Mouse (Mus musculus): ENCODE measurements around the gene Pmel. TPM values are rescaled to one million over a fixed set of nuclear protein-coding genes. Genes with fewer than 3 reads are reported as not detected.
A peak's percentile ranks its signal among the peaks of the same experiment; 100 is the strongest.

Pmel gene
- 0.75 and 0.89 TPM in 2 replicates for polyA plus RNA-seq (2016; fragmentation: Nextera tagmentation; extraction: Ambion mirVana)

- peaks cover 31% of the 10 kb centered on the region for H3K4me1 ChIP-seq
- no peaks in the 10 kb centered on the region for H3K27me3 ChIP-seq (ENCODE audit: insufficient read depth, poor library complexity, severe bottlenecking)
- H3K4me3 ChIP-seq: peak within 1 kb of the TSS; percentile 82
- peak within 1 kb of the TSS; percentile 95 for H3K27ac ChIP-seq
- DNase-seq (ENCODE audit: low spot score): no peak
- 26% methylated on average over 4 of the region's 4 CpGs for WGBS
- H3K9me3 ChIP-seq: no peaks in the 10 kb centered on the region
- peaks cover 42% of the 10 kb centered on the region for H3K36me3 ChIP-seq
These were observed at the start of gene Pmel for GRCm38 (mm10) chr10:128703895-128704294. Pmel (plus strand) TSS chr10:128704195.

- Histone ChIP-seq H3K4me3 (no peak overlapping the region), H3K27me3 (ENCODE audit: insufficient read depth, poor library complexity, severe bottlenecking) (no peaks in the 10 kb centered on the region), H3K9me3 (no peaks in the 10 kb centered on the region), H3K36me3 (no peaks in the 10 kb centered on the region), H3K27ac (no peak overlapping the region), H3K4me1 (peaks cover 10% of the 10 kb centered on the region)
- 36% methylated on average over 3 of the region's 3 CpGs for WGBS
- no peak for DNase-seq (ENCODE audit: low spot score)
These were observed 48.7 kb upstream of the Pmel start for GRCm38 (mm10) chr10:128655254-128655653.

- DNase-seq (ENCODE audit: low spot score): no peak
- Histone ChIP-seq H3K4me3 (no peak overlapping the region), H3K4me1 (peaks cover 10% of the 10 kb centered on the region), H3K36me3 (no peaks in the 10 kb centered on the region), H3K27me3 (ENCODE audit: insufficient read depth, poor library complexity, severe bottlenecking) (no peaks in the 10 kb centered on the region), H3K9me3 (no peaks in the 10 kb centered on the region), H3K27ac (no peak overlapping the region)
- 76% methylated on average over 1 of the region's 1 CpGs for WGBS
These were observed 47.3 kb upstream of the Pmel start for GRCm38 (mm10) chr10:128656731-128657130.

- H3K27ac ChIP-seq: no peak overlapping the region
- H3K4me3 ChIP-seq: no peak overlapping the region
- no peaks in the 10 kb centered on the region for H3K9me3 ChIP-seq
- H3K36me3 ChIP-seq: no peaks in the 10 kb centered on the region
- H3K27me3 ChIP-seq (ENCODE audit: insufficient read depth, poor library complexity, severe bottlenecking): no peaks in the 10 kb centered on the region
- H3K4me1 ChIP-seq: peaks cover 10% of the 10 kb centered on the region
- no peak for DNase-seq (ENCODE audit: low spot score)
- 54% methylated on average over 9 of the region's 9 CpGs for WGBS
These were observed 46.2 kb upstream of the Pmel start for GRCm38 (mm10) chr10:128657844-128658243.

- no peaks in the 10 kb centered on the region for H3K27me3 ChIP-seq (ENCODE audit: insufficient read depth, poor library complexity, severe bottlenecking)
- no peaks in the 10 kb centered on the region for H3K36me3 ChIP-seq
- 0 out of 2 replicates have a peak overlapping the region, but pooled peaks have one; percentile 23 for H3K27ac ChIP-seq
- WGBS: 32% methylated on average over 9 of the region's 9 CpGs
- no peak overlapping the region; the same call in 1 of the 2 replicates for H3K4me3 ChIP-seq
- H3K4me1 ChIP-seq: peaks cover 10% of the 10 kb centered on the region
- H3K9me3 ChIP-seq: no peaks in the 10 kb centered on the region
- DNase-seq (ENCODE audit: low spot score): no peak
These were observed 44.5 kb upstream of the Pmel start for GRCm38 (mm10) chr10:128659490-128659889.

- no peak for DNase-seq (ENCODE audit: low spot score)
- H3K27ac ChIP-seq: no peak overlapping the region
- H3K4me3 ChIP-seq: no peak overlapping the region
- no peaks in the 10 kb centered on the region for H3K27me3 ChIP-seq (ENCODE audit: insufficient read depth, poor library complexity, severe bottlenecking)
- no peaks in the 10 kb centered on the region for H3K36me3 ChIP-seq
- no peaks in the 10 kb centered on the region for H3K9me3 ChIP-seq
- H3K4me1 ChIP-seq: 0 out of 2 replicates have a peak, but pooled peaks cover 6% of the 10 kb centered on the region
These were observed 41.5 kb upstream of the Pmel start for GRCm38 (mm10) chr10:128662465-128662864.

- Histone ChIP-seq H3K4me1 (peaks cover 9% of the 10 kb centered on the region), H3K27me3 (ENCODE audit: insufficient read depth, poor library complexity, severe bottlenecking) (no peaks in the 10 kb centered on the region), H3K27ac (no peak overlapping the region), H3K4me3 (no peak overlapping the region), H3K9me3 (no peaks in the 10 kb centered on the region), H3K36me3 (no peaks in the 10 kb centered on the region)
- 49% methylated on average over 5 of the region's 5 CpGs for WGBS
- no peak for DNase-seq (ENCODE audit: low spot score)
These were observed 40.4 kb upstream of the Pmel start for GRCm38 (mm10) chr10:128663441-128664220.

GRCm38 (mm10) chr10:128664808-128665207 lies 39.2 kb upstream of the Pmel start:
- 71% methylated on average over 3 of the region's 3 CpGs for WGBS
- Histone ChIP-seq H3K4me3 (no peak overlapping the region), H3K27ac (no peak overlapping the region), H3K9me3 (no peaks in the 10 kb centered on the region), H3K4me1 (peaks cover 8% of the 10 kb centered on the region), H3K36me3 (no peaks in the 10 kb centered on the region), H3K27me3 (ENCODE audit: insufficient read depth, poor library complexity, severe bottlenecking) (no peaks in the 10 kb centered on the region)
- no peak for DNase-seq (ENCODE audit: low spot score)

- Histone ChIP-seq H3K36me3 (no peaks in the 10 kb centered on the region), H3K9me3 (no peaks in the 10 kb centered on the region), H3K4me3 (no peak overlapping the region), H3K27ac (no peak overlapping the region), H3K4me1 (peaks cover 7% of the 10 kb centered on the region), H3K27me3 (ENCODE audit: insufficient read depth, poor library complexity, severe bottlenecking) (peaks cover 2% of the 10 kb centered on the region; the same call in 1 of the 2 replicates)
- no peak for DNase-seq (ENCODE audit: low spot score)
- 74% methylated on average over 3 of the region's 3 CpGs for WGBS
These were observed 38.7 kb upstream of the Pmel start for GRCm38 (mm10) chr10:128665307-128665706.

GRCm38 (mm10) chr10:128665806-128666205 lies 38.2 kb upstream of the Pmel start:
- Histone ChIP-seq H3K36me3 (peaks cover under 1% of the 10 kb centered on the region; the same call in 1 of the 2 replicates), H3K9me3 (no peaks in the 10 kb centered on the region), H3K27me3 (ENCODE audit: insufficient read depth, poor library complexity, severe bottlenecking) (peaks cover 7% of the 10 kb centered on the region; the same call in 1 of the 2 replicates), H3K4me3 (no peak overlapping the region), H3K27ac (no peak overlapping the region), H3K4me1 (peaks cover 7% of the 10 kb centered on the region)
- no peak for DNase-seq (ENCODE audit: low spot score)
- 85% methylated on average over 2 of the region's 2 CpGs for WGBS

- Histone ChIP-seq H3K9me3 (no peaks in the 10 kb centered on the region), H3K27ac (peak overlapping the region; percentile 88), H3K27me3 (ENCODE audit: insufficient read depth, poor library complexity, severe bottlenecking) (peaks cover 20% of the 10 kb centered on the region; the same call in 1 of the 2 replicates)
These were observed 35.0 kb upstream of the Pmel start for GRCm38 (mm10) chr10:128668790-128669672.

GRCm38 (mm10) chr10:128671148-128671547 lies 32.8 kb upstream of the Pmel start:
- Histone ChIP-seq H3K27me3 (ENCODE audit: insufficient read depth, poor library complexity, severe bottlenecking) (peaks cover 20% of the 10 kb centered on the region; the same call in 1 of the 2 replicates), H3K9me3 (no peaks in the 10 kb centered on the region), H3K36me3 (peaks cover 9% of the 10 kb centered on the region; the same call in 1 of the 2 replicates), H3K27ac (no peak overlapping the region), H3K4me3 (no peak overlapping the region), H3K4me1 (peaks cover 22% of the 10 kb centered on the region)
- 90% methylated on average over 9 of the region's 9 CpGs for WGBS
- no peak for DNase-seq (ENCODE audit: low spot score)

More at GRCm38 (mm10) chr10:128668790-128669672, 35.0 kb upstream of the Pmel start:
- Histone ChIP-seq H3K4me3 (peak overlapping the region; percentile 88), H3K36me3 (peaks cover 9% of the 10 kb centered on the region; the same call in 1 of the 2 replicates), H3K4me1 (peaks cover 19% of the 10 kb centered on the region)
- 1% methylated on average over 42 of the region's 42 CpGs for WGBS
- DNase-seq (ENCODE audit: low spot score): no peak
